Mouse (Mus musculus) liver, embryonic 13.5 days (tissue): ENCODE measurements at regions not wholly inside any gene's neighbourhood (a gene's known extent, or its start where the extent isn't known, plus 50 kb on each side); places are given as distances from the start of the nearest gene placed in this dataset.

Experiments used
- ATAC-seq: fragments of 200-750 bp; cut with Nextera tagmentation; 2 replicates; pipeline ENCODE4 v1.8.0; 2017; ENCODE audit warnings: low read depth, mild to moderate bottlenecking, moderate number of reproducible peaks, moderate library complexity
- DNase-seq: peaks from one replicate; pipeline ENCODE4 v3.0.0; 2022
- H3K27ac ChIP-seq: fragments of 300-500 bp; sonication (generic); 2 replicates; pipeline ENCODE4 v1.5.1; 2015; ENCODE audit warnings: moderate library complexity, mild to moderate bottlenecking, inconsistent platforms
- H3K27me3 ChIP-seq: fragments of 300-500 bp; sonication (generic); 2 replicates; pipeline ENCODE4 v1.6.1; 2015; ENCODE audit warnings: mild to moderate bottlenecking, inconsistent platforms
- H3K36me3 ChIP-seq: fragments of 300-500 bp; sonication (generic); 2 replicates; pipeline ENCODE4 v1.6.1; 2015; ENCODE audit warnings: mild to moderate bottlenecking, inconsistent platforms
- H3K4me1 ChIP-seq: fragments of 300-500 bp; sonication (generic); replicated peaks from 2 replicates; pipeline ENCODE4 v1.6.1; 2015; ENCODE audit warnings: inconsistent platforms
- H3K4me2 ChIP-seq: fragments of 300-500 bp; sonication (generic); 2 replicates; pipeline ENCODE4 v1.6.1; 2015; ENCODE audit warnings: inconsistent platforms, mild to moderate bottlenecking, moderate library complexity
- H3K4me3 ChIP-seq: fragments of 300-500 bp; sonication (generic); replicated peaks from 2 replicates; pipeline ENCODE4 v1.5.1; 2015; ENCODE audit warnings: mild to moderate bottlenecking, inconsistent platforms
- H3K9ac ChIP-seq: fragments of 300-500 bp; sonication (generic); 2 replicates; pipeline ENCODE4 v1.6.1; 2015; ENCODE audit warnings: mild to moderate bottlenecking, inconsistent platforms
- H3K9me3 ChIP-seq: fragments of 300-500 bp; sonication (generic); replicated peaks from 2 replicates; pipeline ENCODE4 v1.6.1; 2016; ENCODE audit warnings: inconsistent platforms
- WGBS: fragments of 180-500 bp; shearing (Covaris S2); methylation state at CpG from one replicate; pipeline ENCODE4 v1.1.7; 2015; ENCODE audit not compliant: insufficient replicate concordance; 5-methylcytosine and 5-hydroxymethylcytosine counted together

- 3% methylated on average over 57 of the region's 64 CpGs for WGBS
- ATAC-seq (no peak), DNase-seq (no peak)
- Histone ChIP-seq H3K27ac (peak overlapping the region; percentile 53), H3K4me2 (peak overlapping the region; percentile 61), H3K9ac (peak overlapping the region; percentile 53; the same call in 1 of the 2 replicates), H3K9me3 (no peaks in the 10 kb centered on the region), H3K27me3 (peaks cover 88% of the 10 kb centered on the region), H3K4me1 (peaks cover 10% of the 10 kb centered on the region; the same call in 1 of the 2 replicates), H3K36me3 (no peaks in the 10 kb centered on the region), H3K4me3 (peak overlapping the region; percentile 52)
Measured at GRCm38 (mm10) chr15:85670176-85670788, 64.5 kb upstream of the Ppara start.

- Histone ChIP-seq H3K27ac (no peak overlapping the region), H3K9me3 (no peaks in the 10 kb centered on the region), H3K4me1 (peaks cover 10% of the 10 kb centered on the region; the same call in 1 of the 2 replicates), H3K9ac (peak overlapping the region; percentile 56), H3K27me3 (peaks cover 91% of the 10 kb centered on the region), H3K4me3 (peak overlapping the region; percentile 52), H3K4me2 (peak overlapping the region; percentile 61), H3K36me3 (no peaks in the 10 kb centered on the region)
- DNase-seq (no peak), ATAC-seq (no peak)
- under 1% methylated on average over 102 of the region's 141 CpGs for WGBS
Measured at GRCm38 (mm10) chr15:85670789-85671700, 63.7 kb upstream of the Ppara start.

DNA sequence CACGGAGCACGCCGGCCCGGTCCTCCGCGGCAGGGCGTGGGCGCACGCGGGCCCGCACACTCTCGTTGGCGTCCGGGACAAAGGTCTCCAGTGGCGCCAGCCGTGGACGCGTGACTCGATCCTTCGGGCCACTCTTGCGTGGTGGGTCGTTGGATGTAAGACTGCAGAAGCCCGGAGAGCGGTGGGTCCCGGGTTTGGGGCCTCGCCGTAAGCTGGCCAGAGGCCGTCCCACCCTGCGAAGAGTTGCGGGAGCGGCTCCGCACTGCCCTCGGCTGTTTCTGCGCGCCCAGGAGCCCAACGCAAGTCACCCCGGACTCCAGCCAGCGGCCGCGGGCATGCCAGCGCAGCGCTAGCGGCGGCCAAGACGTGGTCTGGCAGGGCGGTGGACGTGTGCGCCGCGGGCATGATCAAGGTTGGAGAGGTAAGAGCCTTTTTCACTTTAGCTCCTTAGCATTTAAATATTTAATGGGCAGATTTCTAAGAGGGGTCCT is 63.0 kb upstream of the Ppara start:
- peaks cover 10% of the 10 kb centered on the region; the same call in 1 of the 2 replicates for H3K4me1 ChIP-seq
- no peak overlapping the region for H3K27ac ChIP-seq
- H3K36me3 ChIP-seq = no peaks in the 10 kb centered on the region
- ATAC-seq (no peak), DNase-seq (no peak)
- H3K27me3 ChIP-seq = peaks cover 87% of the 10 kb centered on the region
- 5% methylated on average over 50 of the region's 50 CpGs for WGBS
- peak overlapping the region; percentile 56 for H3K9ac ChIP-seq
- H3K9me3 ChIP-seq = no peaks in the 10 kb centered on the region
- peak overlapping the region; percentile 61 for H3K4me2 ChIP-seq
- peak overlapping the region; percentile 52 for H3K4me3 ChIP-seq

DNA sequence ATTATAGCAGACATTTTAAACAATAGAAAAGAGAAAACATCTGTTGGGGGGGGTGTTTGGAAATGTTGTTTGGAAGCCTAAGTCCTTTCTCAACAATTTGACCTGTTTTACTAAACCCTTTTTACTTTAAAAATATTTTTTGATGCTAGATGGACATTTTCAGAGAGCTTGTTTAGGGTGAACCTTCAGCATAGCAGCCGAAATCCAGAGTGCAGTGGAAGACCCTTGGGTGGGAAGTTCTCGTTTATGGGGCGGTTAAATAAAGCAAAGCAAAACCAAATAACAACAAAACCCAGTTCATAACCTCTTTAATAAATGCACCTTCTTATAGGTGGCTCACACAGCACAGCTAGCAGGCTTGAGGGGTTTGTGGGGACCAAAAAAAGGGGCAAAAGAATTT is 62.4 kb upstream of the Ppara start:
- Histone ChIP-seq H3K4me3 (peak overlapping the region; percentile 52), H3K9me3 (no peaks in the 10 kb centered on the region), H3K27me3 (peaks cover 84% of the 10 kb centered on the region), H3K27ac (no peak overlapping the region), H3K4me1 (peaks cover 10% of the 10 kb centered on the region; the same call in 1 of the 2 replicates), H3K4me2 (peak overlapping the region; percentile 18), H3K36me3 (no peaks in the 10 kb centered on the region), H3K9ac (no peak overlapping the region)
- no peak for ATAC-seq
- DNase-seq = no peak
- 54% methylated on average over 3 of the region's 3 CpGs for whole genome bisulfite sequencing

GRCm38 (mm10) chr15:85672931-85673330 is 61.9 kb upstream of the Ppara start:
- H3K4me3 ChIP-seq = no peak overlapping the region

GRCm38 (mm10) chr15:85673506-85673905 is 61.3 kb upstream of the Ppara start:
- Histone ChIP-seq H3K9ac (no peak overlapping the region), H3K27me3 (peaks cover 77% of the 10 kb centered on the region), H3K9me3 (no peaks in the 10 kb centered on the region), H3K27ac (no peak overlapping the region), H3K4me2 (no peak overlapping the region), H3K4me1 (peaks cover 10% of the 10 kb centered on the region; the same call in 1 of the 2 replicates), H3K4me3 (no peak overlapping the region), H3K36me3 (no peaks in the 10 kb centered on the region)
- 64% methylated on average over 9 of the region's 9 CpGs for WGBS
- ATAC-seq = no peak
- DNase-seq = no peak

More at GRCm38 (mm10) chr15:85672931-85673330, 61.9 kb upstream of the Ppara start:
- peaks cover 81% of the 10 kb centered on the region for H3K27me3 ChIP-seq
- no peaks in the 10 kb centered on the region for H3K9me3 ChIP-seq
- ATAC-seq = no peak
- H3K9ac ChIP-seq = no peak overlapping the region
- peak overlapping the region; percentile 18 for H3K4me2 ChIP-seq
- DNase-seq = no peak
- no peaks in the 10 kb centered on the region for H3K36me3 ChIP-seq
- H3K4me1 ChIP-seq = peaks cover 10% of the 10 kb centered on the region; the same call in 1 of the 2 replicates
- 60% methylated on average over 3 of the region's 3 CpGs for WGBS
- H3K27ac ChIP-seq = no peak overlapping the region

GRCm38 (mm10) chr15:85674191-85674984 is 60.4 kb upstream of the Ppara start:
- no peak overlapping the region for H3K4me3 ChIP-seq

GRCm38 (mm10) chr15:85675126-85675525 is 59.7 kb upstream of the Ppara start:
- Histone ChIP-seq H3K4me3 (no peak overlapping the region), H3K4me2 (no peak overlapping the region), H3K27me3 (peaks cover 65% of the 10 kb centered on the region), H3K9me3 (no peaks in the 10 kb centered on the region), H3K4me1 (peaks cover 8% of the 10 kb centered on the region; the same call in 1 of the 2 replicates), H3K27ac (no peak overlapping the region), H3K9ac (no peak overlapping the region), H3K36me3 (no peaks in the 10 kb centered on the region)
- ATAC-seq (no peak), DNase-seq (no peak)
- WGBS = 68% methylated on average over 7 of the region's 7 CpGs

More at GRCm38 (mm10) chr15:85674191-85674984, 60.4 kb upstream of the Ppara start:
- H3K36me3 ChIP-seq = no peaks in the 10 kb centered on the region
- peaks cover 73% of the 10 kb centered on the region for H3K27me3 ChIP-seq
- H3K9ac ChIP-seq = no peak overlapping the region
- no peak overlapping the region for H3K4me2 ChIP-seq
- H3K4me1 ChIP-seq = peaks cover 10% of the 10 kb centered on the region; the same call in 1 of the 2 replicates
- DNase-seq (no peak), ATAC-seq (no peak)
- no peak overlapping the region for H3K27ac ChIP-seq
- no peaks in the 10 kb centered on the region for H3K9me3 ChIP-seq
- WGBS = 67% methylated on average over 9 of the region's 9 CpGs

GRCm38 (mm10) chr15:85675736-85676135 is 59.0 kb upstream of the Ppara start:
- Histone ChIP-seq H3K4me2 (no peak overlapping the region), H3K4me3 (no peak overlapping the region), H3K27ac (no peak overlapping the region), H3K4me1 (peaks cover 3% of the 10 kb centered on the region; the same call in 1 of the 2 replicates), H3K9me3 (no peaks in the 10 kb centered on the region), H3K36me3 (no peaks in the 10 kb centered on the region), H3K9ac (no peak overlapping the region), H3K27me3 (peaks cover 59% of the 10 kb centered on the region)
- ATAC-seq (no peak), DNase-seq (no peak)
- 63% methylated on average over 5 of the region's 5 CpGs for WGBS

- ATAC-seq (no peak), DNase-seq (no peak)
- Histone ChIP-seq H3K4me3 (no peak overlapping the region), H3K4me1 (no peaks in the 10 kb centered on the region; the same call in 1 of the 2 replicates), H3K36me3 (no peaks in the 10 kb centered on the region), H3K27me3 (peaks cover 55% of the 10 kb centered on the region), H3K9me3 (no peaks in the 10 kb centered on the region), H3K9ac (no peak overlapping the region), H3K27ac (no peak overlapping the region), H3K4me2 (no peak overlapping the region)
- WGBS = 70% methylated on average over 3 of the region's 3 CpGs
Measured at GRCm38 (mm10) chr15:85676156-85676555, 58.6 kb upstream of the Ppara start.
